Mouse (Mus musculus): ENCODE results near the gene Catsperg2.

DNA sequence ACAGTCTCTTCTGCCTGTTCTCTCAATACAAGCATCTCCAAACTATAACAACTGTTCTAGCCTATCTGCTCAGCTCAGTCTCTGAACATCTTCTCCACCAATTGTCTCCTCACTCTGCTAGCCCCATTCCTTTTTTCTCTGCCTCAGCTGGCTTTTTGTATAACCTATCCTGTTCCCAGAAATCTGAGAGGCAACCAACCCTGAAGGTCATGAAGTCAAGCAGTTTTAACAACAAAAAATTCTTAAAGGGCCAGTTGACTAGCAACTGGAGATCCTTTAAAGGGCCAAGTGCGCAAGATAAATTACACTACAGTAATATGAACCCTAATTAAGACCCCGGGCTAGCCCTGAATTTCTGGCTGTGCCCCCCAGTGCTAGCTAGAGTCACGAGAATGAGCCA, 47.5 kb upstream of the Catsperg2 start:
- TF ChIP-seq CTCF (IDR thresholded peaks at IDR 0.05 in 2 of 3, conservative IDR thresholded peaks at IDR 0.05 in 1 of 3; ENCODE audit: control insufficient read depth in 1 of 3, insufficient read depth in 1 of 3, low read depth in 2 of 3, low read length in 3 of 3, poor library complexity in 1 of 3, severe bottlenecking in 1 of 3), result no peak
- no peak for TF ChIP-seq POLR2A (IDR thresholded peaks at IDR 0.05; ENCODE audit: control insufficient read depth in 1 of 2, insufficient read depth in 1 of 2, low read depth in 1 of 2, low read length in 2 of 2, poor library complexity in 1 of 2)
- no peak for TF ChIP-seq JUND (IDR thresholded peaks at IDR 0.05; ENCODE audit: low read depth, low read length)
- TF ChIP-seq SIN3A (IDR thresholded peaks at IDR 0.05; ENCODE audit: low read length), result no peak
